Mouse (Mus musculus): ENCODE measurements around the gene Dgkk. TPM values are rescaled to one million over a fixed set of nuclear protein-coding genes. Genes with fewer than 3 reads are reported as not detected.
"Not testable (repeated sequence)": the region's sequence is repeated elsewhere in the genome, so short reads cannot be mapped to it uniquely, and the experiment has no call there.

The Dgkk gene
- polyA plus RNA-seq, 1 experiment from 2014 or later: 2.1 TPM

DNA sequence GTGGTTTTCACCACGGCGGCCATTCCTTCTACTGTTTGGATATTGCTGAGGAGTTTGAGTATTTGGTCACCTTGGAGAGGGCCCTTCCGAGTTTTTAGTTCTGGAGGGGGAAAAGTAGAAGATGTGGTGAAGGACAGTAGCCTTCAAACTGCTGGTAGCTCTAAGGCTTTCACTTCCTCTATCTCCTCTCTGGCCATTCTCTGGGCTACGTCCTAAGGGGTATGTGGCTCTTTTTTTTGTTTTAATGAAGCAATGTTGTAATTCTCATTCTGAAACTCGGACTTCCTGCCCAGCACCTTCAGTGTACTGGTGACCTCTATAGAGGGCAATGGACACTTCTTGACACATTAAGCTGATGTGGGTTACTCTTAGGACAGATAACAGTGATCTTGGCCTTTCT lies 75.0 kb downstream of the Dgkk start:
- Histone ChIP-seq H3K36me3 (ENCODE audit: control insufficient read depth, insufficient read depth) (no peaks in the 10 kb centered on the region), H3K27ac (ENCODE audit: low read length) (no peak overlapping the region), H3K4me3 (ENCODE audit: low read length) (no peak overlapping the region), H3K9me3 (replicated peaks; ENCODE audit: control insufficient read depth, low read length) (no peaks in the 10 kb centered on the region), H3K4me1 (ENCODE audit: control insufficient read depth, insufficient read depth, low read length) (no peaks in the 10 kb centered on the region), H3K9ac (ENCODE audit: low read length) (no peak overlapping the region), H3K27me3 (ENCODE audit: control insufficient read depth, insufficient read depth, low read length) (no peaks in the 10 kb centered on the region), H3K4me2 (ENCODE audit: low read depth, low read length) (no peak overlapping the region)
- 76% methylated on average over 5 of the region's 5 CpGs for WGBS
- ATAC-seq (replicated peaks; ENCODE audit: extremely low read depth, insufficient read depth, low FRiP score): no peak

DNA sequence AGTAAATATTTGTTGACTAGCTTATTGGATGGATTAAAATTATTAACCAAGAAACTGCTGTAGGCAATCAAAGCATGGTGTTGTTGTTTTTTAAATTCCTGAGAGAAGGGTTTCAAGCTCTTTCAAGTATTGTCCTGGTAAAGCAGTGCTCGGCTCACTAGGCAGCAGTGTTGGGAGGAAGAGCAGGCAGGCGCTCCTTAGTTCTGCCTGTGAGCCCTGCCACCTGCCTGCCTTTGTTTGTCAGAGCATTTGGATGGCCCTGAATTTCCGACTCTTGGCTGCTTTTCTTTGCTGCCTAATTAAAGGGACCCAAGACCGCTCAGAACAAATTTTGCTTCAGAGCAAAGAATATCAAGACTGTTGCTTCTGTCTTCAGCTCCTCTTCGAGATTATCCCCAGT lies 114.8 kb downstream of the Dgkk start:
- Histone ChIP-seq H3K27me3 (ENCODE audit: control insufficient read depth, insufficient read depth, low read length) (no peaks in the 10 kb centered on the region), H3K9me3 (replicated peaks; ENCODE audit: control insufficient read depth, low read length) (no peaks in the 10 kb centered on the region), H3K4me1 (ENCODE audit: control insufficient read depth, insufficient read depth, low read length) (no peaks in the 10 kb centered on the region), H3K36me3 (ENCODE audit: control insufficient read depth, insufficient read depth) (no peaks in the 10 kb centered on the region), H3K4me3 (ENCODE audit: low read length) (no peak overlapping the region), H3K4me2 (ENCODE audit: low read depth, low read length) (peak overlapping the region; percentile 41), H3K9ac (ENCODE audit: low read length) (no peak overlapping the region), H3K27ac (ENCODE audit: low read length) (0 out of 2 replicates have a peak overlapping the region, but pooled peaks have one; percentile 18)
- 39% methylated on average over 5 of the region's 5 CpGs for WGBS
- no peak for ATAC-seq (replicated peaks; ENCODE audit: extremely low read depth, insufficient read depth, low FRiP score)

DNA sequence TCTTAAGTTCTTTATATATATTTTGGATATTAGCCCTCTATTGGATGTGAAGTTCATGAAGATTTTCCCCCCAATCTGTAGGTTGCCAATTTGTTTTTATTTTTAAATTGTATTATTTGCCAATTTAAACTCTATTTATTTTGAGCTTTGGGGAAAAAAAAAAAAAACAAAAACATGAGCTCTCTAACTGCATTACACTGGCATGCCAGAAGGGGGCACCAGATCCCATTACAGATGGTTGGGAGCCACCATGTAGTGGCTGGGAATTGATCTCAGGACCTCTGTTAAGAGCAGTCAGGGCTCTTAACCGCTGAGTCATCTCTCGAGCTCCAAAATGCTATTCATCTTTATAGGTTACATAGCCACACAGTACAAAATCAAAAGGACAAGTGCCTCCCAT lies 131.9 kb downstream of the Dgkk start:
- H3K4me2 ChIP-seq (ENCODE audit: low read depth, low read length): no peak overlapping the region
- no peak overlapping the region for H3K27ac ChIP-seq (ENCODE audit: low read length)
- no peaks in the 10 kb centered on the region for H3K9me3 ChIP-seq (replicated peaks; ENCODE audit: control insufficient read depth, low read length)
- H3K4me3 ChIP-seq (ENCODE audit: low read length): no peak overlapping the region
- no peaks in the 10 kb centered on the region for H3K27me3 ChIP-seq (ENCODE audit: control insufficient read depth, insufficient read depth, low read length)
- H3K36me3 ChIP-seq (ENCODE audit: control insufficient read depth, insufficient read depth): no peaks in the 10 kb centered on the region
- 69% methylated on average over 2 of the region's 2 CpGs for WGBS
- no peaks in the 10 kb centered on the region for H3K4me1 ChIP-seq (ENCODE audit: control insufficient read depth, insufficient read depth, low read length)
- no peak for ATAC-seq (replicated peaks; ENCODE audit: extremely low read depth, insufficient read depth, low FRiP score)
- no peak overlapping the region for H3K9ac ChIP-seq (ENCODE audit: low read length)

DNA sequence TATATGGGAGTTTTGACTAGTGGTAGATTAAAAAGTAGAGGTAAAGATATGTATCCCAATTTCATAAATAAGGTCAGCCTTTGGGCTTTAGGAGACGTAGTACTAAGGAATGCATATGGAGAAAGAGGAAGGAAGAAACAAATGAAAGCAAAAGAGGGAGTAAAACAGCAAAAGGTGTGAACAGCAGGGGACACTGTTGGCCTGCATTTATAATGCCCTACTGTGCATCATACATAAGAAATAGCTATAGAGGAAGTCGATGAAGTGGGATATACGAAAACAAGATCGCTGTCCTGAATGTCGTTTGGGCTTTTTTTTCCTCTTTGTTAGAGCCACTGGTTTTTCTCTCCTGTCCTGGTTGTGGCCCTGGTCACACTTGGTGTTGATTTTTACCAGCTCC lies 143.1 kb downstream of the Dgkk start:
- Histone ChIP-seq H3K9ac (ENCODE audit: low read length) (no peak overlapping the region), H3K27me3 (ENCODE audit: control insufficient read depth, insufficient read depth, low read length) (no peaks in the 10 kb centered on the region), H3K36me3 (ENCODE audit: control insufficient read depth, insufficient read depth) (no peaks in the 10 kb centered on the region), H3K4me1 (ENCODE audit: control insufficient read depth, insufficient read depth, low read length) (0 out of 2 replicates have a peak, but pooled peaks cover 3% of the 10 kb centered on the region), H3K27ac (ENCODE audit: low read length) (no peak overlapping the region), H3K4me2 (ENCODE audit: low read depth, low read length) (peak overlapping the region; percentile 46), H3K9me3 (replicated peaks; ENCODE audit: control insufficient read depth, low read length) (no peaks in the 10 kb centered on the region), H3K4me3 (ENCODE audit: low read length) (no peak overlapping the region)
- 29% methylated on average over 5 of the region's 5 CpGs for WGBS
- ATAC-seq (replicated peaks; ENCODE audit: extremely low read depth, insufficient read depth, low FRiP score): no peak

DNA sequence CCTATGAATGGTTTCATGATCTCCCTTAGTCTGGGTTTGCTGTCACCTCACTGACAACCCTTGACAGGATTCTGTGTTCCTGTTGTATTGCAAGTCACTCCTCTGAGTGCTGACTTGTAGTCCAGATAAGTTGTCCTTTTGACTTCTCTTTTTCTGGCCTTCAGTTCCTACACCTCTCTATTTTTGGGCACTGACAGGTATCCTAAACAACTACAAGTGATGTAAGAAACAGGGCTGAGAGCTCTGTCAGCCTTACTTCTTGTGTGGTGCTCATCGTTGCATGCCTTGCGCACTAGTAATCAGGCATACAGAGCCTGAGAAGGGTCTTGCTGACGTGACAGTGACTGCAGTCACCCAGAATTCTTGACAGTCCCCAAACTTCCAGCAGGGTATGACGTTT lies 147.1 kb downstream of the Dgkk start:
- 0 out of 2 replicates have a peak, but pooled peaks cover 3% of the 10 kb centered on the region for H3K4me1 ChIP-seq (ENCODE audit: control insufficient read depth, insufficient read depth, low read length)
- H3K9ac ChIP-seq (ENCODE audit: low read length): no peak overlapping the region
- WGBS: 36% methylated on average over 4 of the region's 4 CpGs
- H3K4me3 ChIP-seq (ENCODE audit: low read length): no peak overlapping the region
- no peaks in the 10 kb centered on the region for H3K9me3 ChIP-seq (replicated peaks; ENCODE audit: control insufficient read depth, low read length)
- peak; percentile 94 for ATAC-seq (replicated peaks; ENCODE audit: extremely low read depth, insufficient read depth, low FRiP score)
- no peaks in the 10 kb centered on the region for H3K36me3 ChIP-seq (ENCODE audit: control insufficient read depth, insufficient read depth)
- no peaks in the 10 kb centered on the region for H3K27me3 ChIP-seq (ENCODE audit: control insufficient read depth, insufficient read depth, low read length)
- H3K27ac ChIP-seq (ENCODE audit: low read length): peak overlapping the region; percentile 67; the same call in 1 of the 2 replicates
- no peak overlapping the region for H3K4me2 ChIP-seq (ENCODE audit: low read depth, low read length)

DNA sequence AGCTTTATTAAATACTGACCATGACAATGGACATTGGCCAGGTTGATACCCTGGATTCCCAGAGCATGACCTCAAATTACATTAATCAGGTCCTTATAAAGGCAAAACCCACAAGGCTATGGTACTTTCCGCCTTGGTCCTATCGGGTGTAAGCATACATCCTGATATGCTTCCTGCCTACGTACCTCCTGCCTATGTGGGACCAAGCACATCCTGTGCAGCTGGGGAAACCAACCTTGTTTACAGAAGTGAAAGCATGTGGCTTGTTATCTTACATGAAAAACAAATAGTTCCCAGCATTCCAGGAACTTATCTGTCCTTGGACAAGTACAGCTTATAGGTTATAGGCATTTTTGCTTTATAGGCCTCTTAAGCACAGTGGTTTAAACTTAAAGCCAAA lies 189.5 kb downstream of the Dgkk start:
- H3K4me2 ChIP-seq (ENCODE audit: low read depth, low read length): no peak overlapping the region
- 67% methylated on average over 3 of the region's 3 CpGs for WGBS
- ATAC-seq (replicated peaks; ENCODE audit: extremely low read depth, insufficient read depth, low FRiP score): no peak
- no peaks in the 10 kb centered on the region for H3K36me3 ChIP-seq (ENCODE audit: control insufficient read depth, insufficient read depth)
- no peak overlapping the region for H3K9ac ChIP-seq (ENCODE audit: low read length)
- no peaks in the 10 kb centered on the region for H3K4me1 ChIP-seq (ENCODE audit: control insufficient read depth, insufficient read depth, low read length)
- H3K27ac ChIP-seq (ENCODE audit: low read length): no peak overlapping the region
- H3K4me3 ChIP-seq (ENCODE audit: low read length): no peak overlapping the region
- H3K27me3 ChIP-seq (ENCODE audit: control insufficient read depth, insufficient read depth, low read length): no peaks in the 10 kb centered on the region
- H3K9me3 ChIP-seq (replicated peaks; ENCODE audit: control insufficient read depth, low read length): no peaks in the 10 kb centered on the region

DNA sequence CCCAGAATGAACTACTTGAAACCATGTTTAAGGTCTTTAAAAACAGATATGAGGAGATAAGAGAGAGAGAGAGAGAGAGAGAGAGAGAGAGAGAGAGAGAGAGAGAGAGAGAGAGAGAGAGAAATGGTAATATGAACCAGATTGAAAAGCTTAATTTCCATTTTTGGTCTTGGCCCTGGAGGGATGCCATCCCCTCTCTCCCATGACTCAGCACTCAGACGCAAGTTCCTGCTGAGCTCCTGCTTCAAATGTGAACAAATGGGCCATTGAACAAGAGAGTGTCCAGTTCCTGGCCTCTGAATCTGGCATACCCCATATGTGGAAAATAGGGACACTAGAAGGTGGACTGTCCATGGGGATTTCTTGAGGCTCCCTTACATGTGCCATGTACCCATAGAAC lies 192.8 kb downstream of the Dgkk start:
- H3K9ac ChIP-seq (ENCODE audit: low read length): no peak overlapping the region
- no peaks in the 10 kb centered on the region for H3K27me3 ChIP-seq (ENCODE audit: control insufficient read depth, insufficient read depth, low read length)
- H3K4me2 ChIP-seq (ENCODE audit: low read depth, low read length): no peak overlapping the region
- ATAC-seq (replicated peaks; ENCODE audit: extremely low read depth, insufficient read depth, low FRiP score): no peak
- no peaks in the 10 kb centered on the region for H3K36me3 ChIP-seq (ENCODE audit: control insufficient read depth, insufficient read depth)
- no peak overlapping the region for H3K27ac ChIP-seq (ENCODE audit: low read length)
- no peaks in the 10 kb centered on the region for H3K9me3 ChIP-seq (replicated peaks; ENCODE audit: control insufficient read depth, low read length)
- no peak overlapping the region for H3K4me3 ChIP-seq (ENCODE audit: low read length)
- no peaks in the 10 kb centered on the region for H3K4me1 ChIP-seq (ENCODE audit: control insufficient read depth, insufficient read depth, low read length)
- WGBS: 45% methylated on average over 1 of the region's 1 CpGs

DNA sequence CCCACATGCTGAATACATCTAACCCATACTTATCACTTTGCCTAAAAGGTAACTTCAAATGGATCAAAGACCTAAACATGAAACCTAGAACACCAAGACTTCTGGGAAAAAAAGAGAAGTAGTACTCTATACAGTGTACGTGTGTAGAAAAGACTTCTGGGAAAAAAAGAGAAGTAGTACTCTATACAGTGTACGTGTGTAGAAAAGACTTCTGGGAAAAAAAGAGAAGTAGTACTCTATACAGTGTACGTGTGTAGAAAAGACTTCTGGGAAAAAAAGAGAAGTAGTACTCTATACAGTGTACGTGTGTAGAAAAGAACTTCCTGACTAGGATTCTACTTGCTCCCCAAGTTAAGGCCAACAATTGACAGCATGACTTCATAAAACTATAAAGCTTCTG lies 204.8 kb downstream of the Dgkk start:
- not testable (repeated sequence) for H3K27ac ChIP-seq (ENCODE audit: low read length); H3K4me2 ChIP-seq (ENCODE audit: low read depth, low read length); ATAC-seq (replicated peaks; ENCODE audit: extremely low read depth, insufficient read depth, low FRiP score); H3K36me3 ChIP-seq (ENCODE audit: control insufficient read depth, insufficient read depth); H3K4me1 ChIP-seq (ENCODE audit: control insufficient read depth, insufficient read depth, low read length); H3K9me3 ChIP-seq (replicated peaks; ENCODE audit: control insufficient read depth, low read length); H3K4me3 ChIP-seq (ENCODE audit: low read length); H3K27me3 ChIP-seq (ENCODE audit: control insufficient read depth, insufficient read depth, low read length); H3K9ac ChIP-seq (ENCODE audit: low read length)
- WGBS: 93% methylated on average over 3 of the region's 4 CpGs
